Mouse (Mus musculus) limb, embryonic 14.5 days (tissue): ENCODE results near the gene Gm10097. TPM values are rescaled to one million over a fixed set of nuclear protein-coding genes. Genes with fewer than 3 reads are reported as not detected.
A peak's percentile ranks its signal among the peaks of the same experiment; 100 is the strongest.

Source experiments
- ATAC-seq: fragments of 200-750 bp; cut with Nextera tagmentation; 2 replicates; pipeline ENCODE4 v1.8.0; 2017; ENCODE audit warnings: low read depth, moderate number of reproducible peaks, moderate TSS enrichment; ENCODE audit not compliant: low FRiP score
- DNase-seq: peaks from one replicate; pipeline ENCODE4 v3.0.0-alpha.2; 2015; ENCODE audit warnings: low spot score
- H3K27ac ChIP-seq: fragments of 300-500 bp; sonication (generic); replicated peaks from 2 replicates; pipeline ENCODE4 v1.5.1; 2014; ENCODE audit warnings: low read depth, mild to moderate bottlenecking, low read length, moderate library complexity, mixed read lengths
- H3K27me3 ChIP-seq: fragments of 300-500 bp; sonication (generic); 2 replicates; pipeline ENCODE4 v1.6.1; 2014; ENCODE audit warnings: low read length, mixed read lengths; ENCODE audit not compliant: control insufficient read depth, insufficient read depth
- H3K36me3 ChIP-seq: fragments of 300-500 bp; sonication (generic); 2 replicates; pipeline ENCODE4 v1.6.1; 2014; ENCODE audit warnings: mild to moderate bottlenecking, low read length, moderate library complexity, mixed read lengths; ENCODE audit not compliant: control insufficient read depth, insufficient read depth
- H3K4me1 ChIP-seq: fragments of 300-500 bp; sonication (generic); 2 replicates; pipeline ENCODE4 v1.6.1; 2014; ENCODE audit warnings: antibody characterized with exemption, low read length, mixed read lengths; ENCODE audit not compliant: control insufficient read depth, insufficient read depth
- H3K4me2 ChIP-seq: fragments of 300-500 bp; sonication (generic); replicated peaks from 2 replicates; pipeline ENCODE4 v1.6.1; 2014; ENCODE audit warnings: low read depth, mild to moderate bottlenecking, low read length, moderate library complexity; ENCODE audit not compliant: severe bottlenecking
- H3K4me3 ChIP-seq: fragments of 300-500 bp; sonication (generic); replicated peaks from 2 replicates; pipeline ENCODE4 v1.5.1; 2014; ENCODE audit warnings: low read length
- H3K9ac ChIP-seq: fragments of 300-500 bp; sonication (generic); 2 replicates; pipeline ENCODE4 v1.6.1; 2014; ENCODE audit warnings: mild to moderate bottlenecking, low read depth, low read length, moderate library complexity; ENCODE audit not compliant: severe bottlenecking
- H3K9me3 ChIP-seq: fragments of 300-500 bp; sonication (generic); 2 replicates; pipeline ENCODE4 v1.6.1; 2016; ENCODE audit warnings: low read length; ENCODE audit not compliant: control insufficient read depth
- POLR2A ChIP-seq: fragments of 200-500 bp; IDR thresholded peaks from 2 replicates; pipeline ENCODE4 v1.8.0; 2012; ENCODE audit warnings: inconsistent platforms, mild to moderate bottlenecking, moderate library complexity, borderline replicate concordance; ENCODE audit not compliant: insufficient read depth, insufficient read length; ENCODE audit errors: extremely low read depth
- WGBS: fragments of 180-500 bp; shearing (Covaris S2); extraction: QIAGEN DNeasy Blood & Tissue Kit; methylation state at CpG from one replicate; pipeline ENCODE4 v1.1.7; 2014; 5-methylcytosine and 5-hydroxymethylcytosine counted together
- polyA plus RNA-seq, 2 experiments: library from polyadenylated mRNA; depleted of rRNA in 1 of 2; stranded (reverse) in 1 of 2; unstranded in 1 of 2; fragments of >200 nt; fragmentation: Nextera tagmentation in 1 of 2; extraction: Ambion mirVana in 1 of 2; gene quantifications; 2 replicates each; pipeline versions ENCODE4 v1.2.1 to v1.2.3; 2012 to 2014

Gene Gm10097
- polyA plus RNA-seq, 2 experiments: 0.09 to 0.39 TPM

DNA sequence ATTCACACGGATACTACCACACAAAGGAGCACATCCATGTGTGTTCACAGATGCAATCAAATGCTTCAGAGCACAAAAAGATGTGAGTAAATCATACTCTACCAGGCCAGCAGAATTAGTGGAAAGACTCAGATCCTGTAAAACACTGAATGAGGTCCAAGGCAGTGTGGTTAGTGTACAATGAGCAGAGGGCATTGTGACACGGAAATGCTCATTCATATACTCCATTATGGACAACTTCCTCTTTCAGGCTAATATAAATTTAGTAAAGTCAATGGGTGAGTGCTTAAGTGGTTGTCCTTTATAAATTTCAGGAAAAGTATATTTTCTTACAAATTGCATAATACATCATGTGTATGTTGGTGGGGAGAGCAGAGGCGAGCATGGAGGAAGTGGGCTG is 1.9 kb upstream of the Gm10097 start:
- whole genome bisulfite sequencing: 86% methylated on average over 3 of the region's 3 CpGs
- DNase-seq: no peak
- H3K4me3 ChIP-seq: no peak overlapping the region

DNA sequence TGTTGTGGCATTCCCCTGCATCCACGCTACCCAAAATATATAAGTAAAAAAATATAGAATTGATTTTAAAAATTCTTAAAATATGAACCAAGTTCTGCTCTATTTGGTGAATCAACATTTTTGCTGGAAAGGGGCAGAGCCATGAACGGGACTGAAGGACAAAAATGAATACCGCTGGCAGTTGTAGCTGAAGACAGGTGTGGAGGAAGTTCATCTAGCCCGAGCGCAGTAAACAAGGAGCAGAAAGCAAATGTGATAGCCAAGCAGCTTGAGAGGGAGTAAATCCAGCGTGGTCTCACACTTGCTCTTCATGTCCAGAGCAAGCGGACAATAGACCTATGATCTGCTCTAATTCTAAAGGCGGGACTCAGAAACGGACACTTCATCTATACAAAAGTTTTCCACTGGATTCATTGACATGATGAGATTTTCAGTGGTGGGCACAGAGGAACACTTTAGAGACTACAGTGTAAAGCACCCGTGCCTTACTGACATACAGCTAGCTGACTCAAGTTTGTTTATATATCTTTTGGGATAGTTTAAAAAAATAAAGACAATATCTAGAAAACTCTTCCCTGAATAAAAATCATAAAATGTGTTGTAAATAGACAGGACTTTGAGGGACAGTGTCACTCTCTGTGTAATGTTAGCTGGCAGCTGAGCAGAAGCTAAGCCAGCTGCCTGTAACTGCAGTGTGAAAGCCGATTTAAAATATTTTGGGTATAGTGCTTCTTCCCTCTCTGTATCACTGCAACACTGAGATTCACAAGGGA is 1.4 kb downstream of the Gm10097 start:
- ATAC-seq: peak; percentile 46
- Histone ChIP-seq H3K9me3 (no peaks in the 10 kb centered on the region), H3K4me2 (no peak overlapping the region), H3K4me3 (no peak overlapping the region), H3K27ac (no peak overlapping the region), H3K4me1 (peaks cover 8% of the 10 kb centered on the region), H3K27me3 (no peaks in the 10 kb centered on the region), H3K36me3 (no peaks in the 10 kb centered on the region; the same call in 1 of the 2 replicates), H3K9ac (no peak overlapping the region)
- no peak for TF ChIP-seq POLR2A
- no peak for DNase-seq
- WGBS: 74% methylated on average over 11 of the region's 11 CpGs

More for the DNA sequence above, 1.9 kb upstream of the Gm10097 start:
- Histone ChIP-seq H3K36me3 (no peaks in the 10 kb centered on the region; the same call in 1 of the 2 replicates), H3K9ac (no peak overlapping the region), H3K9me3 (no peaks in the 10 kb centered on the region), H3K4me2 (no peak overlapping the region), H3K27me3 (no peaks in the 10 kb centered on the region), H3K27ac (no peak overlapping the region), H3K4me1 (peaks cover 8% of the 10 kb centered on the region)
- no peak for ATAC-seq
- TF ChIP-seq POLR2A: no peak

DNA sequence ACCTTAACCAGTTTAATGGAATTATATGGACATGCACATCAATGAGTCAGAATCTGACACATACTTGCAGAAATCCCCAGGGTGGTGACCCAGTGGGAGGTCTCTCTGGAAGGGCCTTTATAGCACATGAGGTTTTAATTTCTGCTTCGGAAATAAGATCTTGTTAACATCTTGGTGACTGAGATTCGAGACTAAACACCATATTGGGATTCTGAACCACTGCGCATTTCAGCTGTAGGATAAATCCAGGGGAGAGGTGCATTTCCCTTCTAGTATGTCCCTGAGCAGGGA is 1.9 kb downstream of the Gm10097 start:
- peak; percentile 80 for ATAC-seq
- 31% methylated on average over 3 of the region's 3 CpGs for WGBS
- no peaks in the 10 kb centered on the region for H3K27me3 ChIP-seq

DNA sequence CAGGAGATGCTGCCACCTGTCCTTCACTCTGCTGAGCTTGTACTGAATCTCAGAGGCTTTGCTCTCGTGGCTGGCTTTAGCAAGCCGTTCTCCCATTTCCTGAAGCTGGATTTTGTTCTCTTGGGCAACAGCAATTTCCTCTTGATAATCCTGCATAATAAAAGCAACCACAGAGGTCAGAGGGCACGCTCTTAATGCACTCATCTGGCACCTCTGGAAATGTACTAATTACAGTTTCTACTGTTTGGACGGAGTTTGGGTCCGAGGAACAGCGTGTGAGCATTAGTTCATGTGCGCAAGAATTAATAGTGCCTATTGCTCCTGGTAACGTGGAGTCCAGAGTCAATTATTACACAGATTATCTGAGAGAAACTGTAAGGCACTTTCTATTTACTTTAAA is 3.1 kb downstream of the Gm10097 start:
- DNase-seq (no peak), ATAC-seq (no peak)
- H3K9me3 ChIP-seq: no peaks in the 10 kb centered on the region
- WGBS: 31% methylated on average over 8 of the region's 8 CpGs
- peaks cover 8% of the 10 kb centered on the region for H3K4me1 ChIP-seq
- H3K36me3 ChIP-seq: no peaks in the 10 kb centered on the region; the same call in 1 of the 2 replicates
- no peak overlapping the region for H3K4me2 ChIP-seq
- H3K27ac ChIP-seq: no peak overlapping the region
- no peaks in the 10 kb centered on the region for H3K27me3 ChIP-seq
- no peak overlapping the region for H3K9ac ChIP-seq
- H3K4me3 ChIP-seq: no peak overlapping the region
- no peak for TF ChIP-seq POLR2A

More for the DNA sequence above, 1.9 kb downstream of the Gm10097 start:
- H3K36me3 ChIP-seq: no peaks in the 10 kb centered on the region; the same call in 1 of the 2 replicates
- TF ChIP-seq POLR2A: no peak
- peaks cover 8% of the 10 kb centered on the region for H3K4me1 ChIP-seq
- no peak overlapping the region for H3K4me3 ChIP-seq
- peak; percentile 52 for DNase-seq
- H3K27ac ChIP-seq: no peak overlapping the region
- H3K9ac ChIP-seq: no peak overlapping the region
- H3K9me3 ChIP-seq: no peaks in the 10 kb centered on the region
- H3K4me2 ChIP-seq: no peak overlapping the region

DNA sequence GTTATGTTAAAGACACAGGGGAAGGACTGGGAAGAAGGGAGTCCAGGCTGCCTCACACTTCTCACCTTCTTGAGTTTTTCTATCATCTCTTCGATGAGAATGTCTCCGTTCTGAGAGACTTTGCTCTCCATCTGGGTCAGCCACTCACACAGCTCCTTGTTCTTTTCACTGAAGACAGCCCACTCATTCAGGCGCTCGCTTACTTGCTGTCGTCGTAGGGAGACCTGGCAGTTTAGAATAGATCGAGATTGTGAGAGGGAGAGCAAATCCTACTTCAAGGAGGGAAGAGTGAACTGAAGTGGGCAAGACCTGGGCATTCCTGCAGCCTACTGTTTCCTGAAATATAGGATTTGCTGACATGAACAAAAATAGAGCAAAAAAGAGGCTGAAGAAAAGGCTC is 6.7 kb downstream of the Gm10097 start:
- H3K4me2 ChIP-seq: no peak overlapping the region
- 90% methylated on average over 7 of the region's 7 CpGs for WGBS
- DNase-seq (no peak), ATAC-seq (no peak)
- H3K9ac ChIP-seq: no peak overlapping the region
- H3K4me1 ChIP-seq: peaks cover 14% of the 10 kb centered on the region
- no peak overlapping the region for H3K27ac ChIP-seq
- H3K36me3 ChIP-seq: no peaks in the 10 kb centered on the region; the same call in 1 of the 2 replicates
- H3K4me3 ChIP-seq: no peak overlapping the region
- no peaks in the 10 kb centered on the region for H3K27me3 ChIP-seq
- TF ChIP-seq POLR2A: no peak
- H3K9me3 ChIP-seq: no peaks in the 10 kb centered on the region

DNA sequence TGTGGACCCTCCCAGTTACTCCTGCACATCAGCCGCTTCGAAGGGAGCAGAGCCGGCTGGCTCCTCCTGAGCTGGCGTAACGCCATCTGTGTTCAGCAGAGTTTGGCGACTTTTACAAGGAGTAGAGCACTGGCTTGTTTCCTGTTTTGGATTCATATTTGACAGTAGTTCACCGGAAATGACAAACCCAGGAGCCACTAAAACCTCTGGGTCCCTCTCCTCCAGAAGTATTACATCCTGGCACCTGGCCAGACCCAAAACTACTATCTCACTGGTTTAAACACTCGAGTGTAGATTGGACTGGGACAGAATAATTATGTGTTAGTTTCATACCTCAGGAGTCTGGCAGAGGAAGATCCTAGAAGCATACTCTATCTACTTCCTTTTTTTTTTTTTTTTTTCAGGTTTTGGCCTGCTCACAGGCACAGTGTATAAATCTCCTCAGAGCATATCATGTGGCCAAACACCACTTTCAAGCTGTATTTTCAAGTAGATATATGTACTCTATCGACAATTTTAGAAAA is 11.0 kb downstream of the Gm10097 start:
- no peak overlapping the region for H3K4me3 ChIP-seq
- WGBS: 32% methylated on average over 9 of the region's 9 CpGs
- no peak overlapping the region for H3K4me2 ChIP-seq
- no peak for TF ChIP-seq POLR2A
- peaks cover 6% of the 10 kb centered on the region for H3K4me1 ChIP-seq
- H3K9me3 ChIP-seq: no peaks in the 10 kb centered on the region
- no peaks in the 10 kb centered on the region for H3K36me3 ChIP-seq
- DNase-seq (peak; percentile 69), ATAC-seq (peak; percentile 68)
- H3K27ac ChIP-seq: no peak overlapping the region
- no peaks in the 10 kb centered on the region for H3K27me3 ChIP-seq
- no peak overlapping the region for H3K9ac ChIP-seq
